In genomic region chr4:76327346-76327745, GRCm38 (mm10) we compare ENCODE assay signal across 8 mouse cellular contexts.
DNase-seq lines count a peak whose midpoint lies in the region; ATAC-seq and TF ChIP-seq lines count a peak whose summit lies in the region.

No protein-coding gene starts in this region.

- H3K9ac ChIP-seq in forebrain, postnatal 0 days, result no peak overlapping the region
- no peak overlapping the region for H3K9ac ChIP-seq in intestine, embryonic 14.5 days (ENCODE audit: low read length)
- H3K9ac ChIP-seq in liver, embryonic 15.5 days, result no peak overlapping the region

- TF ChIP-seq CTCF in forebrain, postnatal 0 days (IDR thresholded peaks at IDR 0.05; ENCODE audit: low read depth), result no peak

- WGBS in forebrain, postnatal 0 days, result 12% methylated on average over 11 of the region's 11 CpGs
- WGBS in intestine, embryonic 14.5 days, result 23% methylated on average over 11 of the region's 11 CpGs
- WGBS in liver, embryonic 15.5 days (ENCODE audit: insufficient replicate concordance), result 27% methylated on average over 11 of the region's 11 CpGs

- DNase-seq in R1 (ENCODE audit: low read depth, low spot score), result peak; percentile 2
- DNase-seq in cerebellum, adult 11 months, result peak; percentile 73
- DNase-seq in forebrain, postnatal 0 days, result peak; percentile 43
- no peak for DNase-seq in intestine, embryonic 14.5 days (ENCODE audit: low spot score)
- DNase-seq in retina, postnatal 1 day, result peak; percentile 93
- no peak for DNase-seq in left cerebral cortex, adult 18-20 months (ENCODE audit: low spot score in 2 of 2)

- H3K27me3 ChIP-seq in forebrain, postnatal 0 days (ENCODE audit: insufficient read depth, low read length), result no peaks in the 10 kb centered on the region
- H3K27me3 ChIP-seq in intestine, embryonic 14.5 days (replicated peaks; ENCODE audit: control insufficient read depth, insufficient read depth, low read length), result no peaks in the 10 kb centered on the region
- H3K27me3 ChIP-seq in liver, embryonic 15.5 days, result no peaks in the 10 kb centered on the region

- 0 out of 2 replicates have a peak, but pooled peaks cover 5% of the 10 kb centered on the region for H3K4me1 ChIP-seq in forebrain, postnatal 0 days (ENCODE audit: insufficient read depth)
- peaks cover 13% of the 10 kb centered on the region for H3K4me1 ChIP-seq in intestine, embryonic 14.5 days (replicated peaks; ENCODE audit: control insufficient read depth, insufficient read depth, low read length)
- no peaks in the 10 kb centered on the region for H3K4me1 ChIP-seq in liver, embryonic 15.5 days (replicated peaks)

- H3K4me2 ChIP-seq in forebrain, postnatal 0 days (ENCODE audit: low read depth), result peak overlapping the region; percentile 27
- H3K4me2 ChIP-seq in intestine, embryonic 14.5 days (ENCODE audit: low read length), result peak overlapping the region; percentile 46
- peak overlapping the region; percentile 5; the same call in 1 of the 2 replicates for H3K4me2 ChIP-seq in liver, embryonic 15.5 days

- no peak overlapping the region for H3K27ac ChIP-seq in forebrain, postnatal 0 days (ENCODE audit: low read depth, low read length)
- H3K27ac ChIP-seq in intestine, embryonic 14.5 days (ENCODE audit: low read depth), result peak overlapping the region; percentile 33; the same call in 1 of the 2 replicates
- H3K27ac ChIP-seq in liver, embryonic 15.5 days (replicated peaks), result no peak overlapping the region

- ATAC-seq in forebrain, postnatal 0 days, result peak; percentile 44
- ATAC-seq in intestine, embryonic 14.5 days (replicated peaks; ENCODE audit: low FRiP score, low TSS enrichment, low read depth), result no peak
- ATAC-seq in liver, embryonic 15.5 days (ENCODE audit: insufficient read depth), result no peak
- no peak for ATAC-seq in erythroid progenitor cell, adult 5-6 weeks (replicated peaks; ENCODE audit: low FRiP score, poor library complexity, severe bottlenecking)

- no peaks in the 10 kb centered on the region for H3K36me3 ChIP-seq in forebrain, postnatal 0 days (ENCODE audit: insufficient read depth)
- no peaks in the 10 kb centered on the region for H3K36me3 ChIP-seq in intestine, embryonic 14.5 days (ENCODE audit: control insufficient read depth, insufficient read depth, low read length)
- no peaks in the 10 kb centered on the region for H3K36me3 ChIP-seq in liver, embryonic 15.5 days (replicated peaks)

- no peaks in the 10 kb centered on the region for H3K9me3 ChIP-seq in forebrain, postnatal 0 days (ENCODE audit: low read length)
- no peaks in the 10 kb centered on the region for H3K9me3 ChIP-seq in intestine, embryonic 14.5 days (ENCODE audit: control insufficient read depth, low read length)
- H3K9me3 ChIP-seq in liver, embryonic 15.5 days (replicated peaks), result no peaks in the 10 kb centered on the region

- no peak overlapping the region; the same call in 1 of the 2 replicates for H3K4me3 ChIP-seq in forebrain, postnatal 0 days (ENCODE audit: low read depth, low read length)
- no peak overlapping the region for H3K4me3 ChIP-seq in intestine, embryonic 14.5 days (ENCODE audit: low read depth, low read length)
- no peak overlapping the region for H3K4me3 ChIP-seq in liver, embryonic 15.5 days (replicated peaks)

Comparison
In these comparisons a context has a peak if more than half of its experiments do, and no peak if none do; other contexts are left out.
1. DNase-seq: peak in R1 (single experiment), cerebellum, adult 11 months (single experiment), forebrain, postnatal 0 days (single experiment) and retina, postnatal 1 day (single experiment); none in intestine, embryonic 14.5 days (single experiment) and left cerebral cortex, adult 18-20 months (0 of 2).
2. Peak in every context shown above with its lines, with median percentiles within 50 percentile points of each other: H3K4me2 ChIP-seq.